Mouse (Mus musculus): ENCODE results near the gene Kcnk2. TPM values are rescaled to one million over a fixed set of nuclear protein-coding genes. Genes with fewer than 3 reads are reported as not detected.

Gene Kcnk2
- total RNA-seq, 2 experiments from 2014 or later = not detected

DNA sequence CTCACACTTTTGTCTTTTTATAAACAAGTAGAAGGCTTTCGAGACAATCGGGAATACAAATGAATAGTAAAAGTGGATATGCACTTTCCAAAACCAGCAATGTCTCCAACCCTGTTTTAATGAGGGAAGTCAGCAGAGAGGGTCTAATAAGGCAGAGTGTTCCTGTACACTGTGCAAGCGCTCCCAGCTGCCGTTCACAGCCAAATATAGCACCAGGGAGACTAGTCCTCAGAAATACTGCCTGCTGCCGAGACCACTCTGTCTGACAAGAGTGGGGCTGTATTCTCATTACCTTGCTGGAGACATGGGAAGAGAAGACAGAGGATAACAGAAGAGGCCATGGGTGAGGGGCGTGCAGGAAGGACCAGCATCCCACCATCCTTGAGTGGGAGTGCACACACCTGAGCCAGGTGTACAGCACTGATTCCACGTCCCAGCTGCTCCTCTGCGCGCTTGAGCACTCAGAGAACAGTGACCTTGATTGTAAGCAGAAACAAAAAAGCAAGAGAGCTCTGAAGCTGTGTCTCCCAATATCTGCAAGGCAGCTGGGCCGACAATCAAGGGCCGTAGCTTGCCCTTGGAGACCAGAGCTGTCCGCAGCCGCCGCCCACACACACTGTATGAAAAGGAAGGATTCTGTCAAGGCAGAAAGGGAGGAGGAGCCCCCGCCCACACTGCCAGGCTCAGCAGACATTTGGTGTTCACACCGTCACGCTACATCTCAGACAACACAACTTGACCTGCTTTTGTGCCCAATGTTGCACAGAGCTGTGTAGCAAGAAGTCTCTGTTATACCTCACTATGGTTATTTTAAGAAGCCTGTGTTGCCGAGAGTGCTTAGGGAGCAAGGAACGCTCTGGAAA, 173.6 kb downstream of the Kcnk2 start:
- ATAC-seq (replicated peaks; ENCODE audit: low FRiP score, poor library complexity, severe bottlenecking) = no peak

DNA sequence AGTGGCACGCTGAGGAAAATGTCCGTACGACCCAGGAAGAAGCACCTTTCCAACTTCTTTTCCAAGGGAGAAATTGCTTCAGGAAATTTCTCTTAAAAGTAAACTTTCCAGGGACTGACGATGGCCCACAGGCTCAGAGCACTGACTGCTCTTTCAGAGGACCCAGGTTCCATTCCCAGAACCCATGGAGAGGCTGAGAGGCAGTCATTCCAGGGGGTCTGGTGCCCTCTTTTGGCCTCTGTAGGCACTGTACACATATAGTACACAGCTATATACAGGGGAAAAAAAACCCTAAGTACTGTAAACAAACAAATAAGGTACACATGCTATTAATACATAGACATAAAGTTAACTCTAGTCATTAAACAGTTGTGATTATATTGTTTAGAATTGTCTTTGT, 174.6 kb downstream of the Kcnk2 start:
- ATAC-seq (replicated peaks; ENCODE audit: low FRiP score, poor library complexity, severe bottlenecking) = no peak

DNA sequence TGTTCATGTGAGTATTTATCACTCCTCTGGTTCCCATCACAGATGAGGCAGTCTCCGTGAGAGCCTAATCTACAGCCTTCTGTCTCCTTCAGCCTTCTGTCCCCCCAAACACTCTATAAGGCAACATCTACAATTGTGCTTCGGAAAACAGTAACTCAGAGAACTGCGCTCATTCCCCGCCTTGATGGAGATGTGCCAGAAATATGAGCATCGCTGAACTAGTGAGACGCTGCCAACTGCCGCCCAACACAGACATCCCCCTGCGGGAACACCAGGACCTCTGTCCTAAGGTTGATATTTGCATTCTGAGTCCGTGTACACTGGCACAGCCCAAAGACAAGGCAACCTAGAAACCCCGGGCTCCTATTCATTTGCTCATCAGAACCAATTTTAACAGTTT, 183.0 kb downstream of the Kcnk2 start:
- ATAC-seq (replicated peaks; ENCODE audit: low FRiP score, poor library complexity, severe bottlenecking) = no peak

DNA sequence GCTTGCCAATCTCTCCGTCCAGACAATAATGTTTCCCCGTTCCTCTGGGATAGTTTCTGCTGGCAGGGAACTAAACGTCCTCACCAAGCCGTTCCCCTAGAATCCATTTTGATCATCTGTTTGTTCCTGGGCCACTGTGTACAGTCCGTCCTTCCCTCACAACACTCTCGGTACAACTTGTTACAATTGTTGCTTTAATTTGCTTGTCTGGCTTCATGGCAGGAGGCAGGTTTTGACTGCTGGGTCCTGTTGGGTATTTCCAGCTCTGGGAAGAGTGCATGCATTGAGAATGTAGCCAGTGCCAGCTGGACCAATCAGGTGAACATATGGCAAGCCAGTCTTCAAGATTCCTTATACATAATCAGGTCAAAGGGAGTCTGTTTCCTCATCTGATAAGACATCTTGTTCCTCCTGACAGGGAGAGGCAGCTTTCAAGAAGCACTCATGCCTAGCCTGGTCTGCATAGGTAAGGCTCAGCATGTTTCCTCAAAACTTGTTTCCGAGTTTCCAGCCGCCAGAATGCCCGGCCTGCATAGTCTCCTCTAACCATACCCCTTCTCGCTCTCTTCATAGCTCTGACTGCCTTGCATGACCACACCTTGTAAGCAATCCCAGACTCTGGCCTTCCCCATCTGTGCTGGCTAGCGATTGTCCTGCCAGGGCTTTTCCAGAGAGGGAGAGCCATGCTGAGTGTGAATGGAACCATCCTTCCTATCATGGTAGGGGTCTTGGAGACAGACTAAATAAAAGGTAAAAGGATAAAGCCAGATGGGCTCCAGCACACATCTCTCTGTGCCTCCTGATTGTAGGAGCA, 184.1 kb downstream of the Kcnk2 start:
- no peak for ATAC-seq (replicated peaks; ENCODE audit: low FRiP score, poor library complexity, severe bottlenecking)

DNA sequence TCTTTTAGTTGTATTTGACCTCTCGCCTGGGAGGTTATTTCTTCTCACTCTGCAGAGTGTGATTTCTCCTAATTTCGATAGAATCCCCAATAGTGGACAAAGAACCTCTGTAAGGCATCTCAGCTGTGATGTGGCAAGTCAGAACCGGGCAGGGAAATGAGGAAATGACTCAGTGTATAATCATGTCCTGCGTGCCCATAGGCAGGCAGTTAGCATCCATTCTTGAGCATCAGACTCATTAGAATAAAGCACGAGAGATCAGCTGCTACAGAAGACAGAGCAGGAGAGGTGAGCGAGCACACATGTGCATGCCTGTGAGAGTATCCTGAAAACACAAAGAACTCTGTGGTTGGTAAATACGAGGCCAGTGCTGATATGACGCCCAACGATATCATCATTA, 186.9 kb downstream of the Kcnk2 start:
- ATAC-seq (replicated peaks; ENCODE audit: low FRiP score, poor library complexity, severe bottlenecking) = no peak

DNA sequence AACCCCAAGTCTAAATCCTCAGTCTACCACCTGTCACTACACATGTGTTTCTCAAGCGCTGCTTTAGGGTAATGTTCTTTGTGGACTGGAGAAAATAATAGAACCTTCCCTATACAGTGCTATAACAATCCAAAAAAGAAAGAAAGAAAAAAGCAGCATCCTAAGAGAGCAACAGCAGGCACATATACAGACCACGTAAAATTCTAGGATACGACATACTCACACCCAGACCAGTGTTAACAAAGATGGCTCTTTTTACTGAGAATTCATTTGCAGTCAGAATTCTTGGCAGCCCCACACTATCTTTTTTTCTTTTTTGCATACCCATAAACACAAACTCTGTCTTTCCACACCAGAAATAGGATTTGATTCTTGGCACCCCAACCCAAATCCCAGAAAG, 187.6 kb downstream of the Kcnk2 start:
- ATAC-seq (replicated peaks; ENCODE audit: low FRiP score, poor library complexity, severe bottlenecking) = no peak

DNA sequence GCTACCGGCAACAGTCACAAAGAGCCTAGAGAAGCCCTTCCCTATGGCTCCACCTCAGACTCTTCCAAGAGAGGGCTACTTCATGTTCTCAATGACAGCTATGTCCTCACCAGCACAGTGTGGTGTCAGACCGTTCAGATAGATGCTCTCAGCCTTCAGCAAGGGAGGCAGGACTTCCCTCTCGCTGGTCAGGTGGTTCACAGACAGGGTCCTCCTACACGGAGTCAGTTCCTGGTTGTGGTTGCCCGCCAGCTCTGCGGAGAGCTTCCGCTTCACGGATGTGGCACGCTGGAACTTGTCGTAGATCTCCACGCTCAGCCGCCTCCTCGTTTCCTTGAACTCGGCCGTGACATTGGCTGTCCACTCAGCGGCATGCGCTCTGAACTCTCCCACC, 192.4 kb downstream of the Kcnk2 start:
- no peak for ATAC-seq (replicated peaks; ENCODE audit: low FRiP score, poor library complexity, severe bottlenecking)

DNA sequence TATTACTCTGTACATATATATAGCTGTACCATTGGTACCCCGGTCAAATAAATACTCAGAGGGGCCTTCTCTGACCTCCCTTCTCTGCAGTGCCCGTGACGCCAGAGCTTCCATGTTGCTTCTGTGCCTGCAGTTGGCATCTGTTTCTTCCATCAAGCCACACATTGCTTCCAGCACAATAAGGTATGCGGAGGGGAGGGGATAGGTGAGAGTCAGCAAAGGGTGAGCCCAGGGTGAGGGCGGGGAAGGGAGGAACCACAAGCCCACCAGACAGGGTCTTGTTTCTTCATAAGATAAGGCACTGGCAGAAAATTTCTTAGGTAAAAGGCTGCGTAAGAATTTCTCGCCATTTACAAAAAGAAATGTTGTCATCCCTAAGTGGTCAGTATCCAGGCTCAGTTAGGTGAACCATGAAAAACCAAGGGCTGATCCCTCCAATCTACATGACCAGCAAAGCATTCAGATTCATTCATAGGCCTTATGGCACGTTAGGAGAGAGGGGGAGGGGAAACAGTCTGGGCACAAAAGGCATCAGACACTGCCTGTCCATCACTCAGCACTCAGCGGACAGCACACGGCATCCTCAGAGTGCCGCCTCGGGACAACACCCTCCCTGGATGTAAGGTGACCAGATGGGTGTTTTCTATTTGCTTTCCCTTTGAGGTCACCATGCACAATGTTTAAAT, 192.9 kb downstream of the Kcnk2 start:
- no peak for ATAC-seq (replicated peaks; ENCODE audit: low FRiP score, poor library complexity, severe bottlenecking)

DNA sequence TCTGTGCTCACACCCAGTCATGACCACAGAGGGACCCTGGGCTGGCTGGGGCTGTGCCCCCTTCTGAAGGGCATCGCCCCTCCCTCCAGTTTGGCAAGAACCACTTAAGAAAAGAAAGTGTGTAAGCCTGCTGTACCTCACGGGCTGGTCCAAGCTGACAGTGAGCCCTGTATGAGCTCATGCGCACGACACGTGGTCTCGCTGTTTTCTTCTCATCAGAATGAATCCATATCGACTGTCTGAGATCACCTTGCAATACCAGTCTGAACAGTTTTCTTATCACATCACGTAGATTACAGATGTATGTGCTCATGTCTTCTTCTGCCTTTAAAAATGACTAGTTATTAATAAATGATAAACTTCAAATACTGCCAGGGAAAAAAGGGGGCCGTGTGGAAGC, 193.5 kb downstream of the Kcnk2 start:
- no peak for ATAC-seq (replicated peaks; ENCODE audit: low FRiP score, poor library complexity, severe bottlenecking)

DNA sequence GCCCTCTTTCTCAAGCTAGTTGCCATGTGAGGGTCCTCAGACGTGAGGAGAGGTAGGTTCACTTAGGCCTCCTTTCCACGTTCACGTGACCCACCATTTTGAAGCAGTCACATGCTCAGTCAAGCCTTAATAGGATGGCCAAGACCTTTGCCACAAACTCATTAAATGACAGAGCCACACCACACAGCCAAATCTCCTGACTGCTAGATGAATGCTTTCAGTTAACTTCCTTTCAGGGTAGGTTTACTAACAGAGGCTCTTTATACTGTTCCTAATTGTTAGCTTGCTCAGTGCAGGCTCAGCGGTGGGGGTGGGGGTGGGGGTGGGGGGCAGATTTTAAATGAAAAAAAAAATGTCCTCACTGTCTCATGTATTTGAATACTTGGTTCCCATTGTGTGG, 206.3 kb downstream of the Kcnk2 start:
- ATAC-seq (replicated peaks; ENCODE audit: low FRiP score, poor library complexity, severe bottlenecking) = no peak

DNA sequence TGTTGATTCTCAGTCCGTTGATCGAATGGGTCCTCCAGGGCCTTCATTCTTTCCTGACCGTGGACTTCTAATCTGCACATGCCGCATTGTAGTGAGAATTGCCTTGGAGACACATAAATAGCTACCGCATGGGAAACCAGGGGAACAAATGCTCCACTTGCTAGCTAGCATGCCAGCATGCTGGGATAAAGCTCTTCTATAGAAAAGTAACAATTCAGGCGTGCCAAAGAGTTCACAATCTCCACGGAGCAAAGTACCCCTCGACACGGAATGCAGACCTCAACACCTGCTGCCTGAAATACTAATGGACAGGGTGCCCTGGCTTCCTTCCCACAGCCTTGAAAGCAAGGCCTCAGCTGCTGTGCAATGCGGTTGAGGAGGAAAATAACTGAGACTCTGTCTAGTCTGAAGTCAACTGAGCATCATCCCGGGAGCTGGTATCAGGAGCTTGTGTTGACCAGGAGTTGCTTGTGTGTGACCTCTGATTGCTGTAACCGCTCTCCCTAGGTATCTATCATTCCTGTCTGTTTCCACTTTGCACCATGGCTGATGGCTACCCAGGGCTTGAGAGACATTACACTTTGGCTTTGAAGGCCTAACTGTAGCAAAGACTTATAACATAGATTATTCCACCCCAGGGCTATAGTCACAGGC, 214.2 kb downstream of the Kcnk2 start:
- no peak for ATAC-seq (replicated peaks; ENCODE audit: low FRiP score, poor library complexity, severe bottlenecking)

DNA sequence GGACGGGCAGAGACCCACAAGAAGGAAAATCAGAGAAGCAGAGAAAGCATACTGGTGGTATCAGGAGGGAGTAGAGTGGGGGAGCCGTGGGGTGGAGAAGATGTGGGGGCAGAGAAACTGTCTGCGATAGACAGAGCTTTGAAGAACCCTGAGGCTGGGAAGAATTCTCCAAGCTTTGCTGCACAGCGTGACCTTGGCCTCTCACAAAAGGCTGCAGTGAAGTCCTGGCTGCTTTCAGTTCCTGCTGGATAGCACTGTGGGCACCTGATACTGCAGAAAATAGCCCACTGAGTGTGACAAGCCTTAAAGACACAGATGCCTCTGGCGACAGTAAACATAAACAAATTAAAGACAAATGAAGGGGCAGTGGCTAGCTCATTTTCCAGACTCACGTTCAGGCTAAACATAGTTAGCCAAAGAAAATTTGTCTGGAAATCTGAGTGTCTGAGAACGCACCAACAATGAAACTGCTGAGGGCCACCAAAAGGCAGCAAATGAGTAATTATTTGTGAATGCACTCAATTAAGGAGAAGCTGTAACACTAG, 216.8 kb downstream of the Kcnk2 start:
- ATAC-seq (replicated peaks; ENCODE audit: low FRiP score, poor library complexity, severe bottlenecking) = no peak

DNA sequence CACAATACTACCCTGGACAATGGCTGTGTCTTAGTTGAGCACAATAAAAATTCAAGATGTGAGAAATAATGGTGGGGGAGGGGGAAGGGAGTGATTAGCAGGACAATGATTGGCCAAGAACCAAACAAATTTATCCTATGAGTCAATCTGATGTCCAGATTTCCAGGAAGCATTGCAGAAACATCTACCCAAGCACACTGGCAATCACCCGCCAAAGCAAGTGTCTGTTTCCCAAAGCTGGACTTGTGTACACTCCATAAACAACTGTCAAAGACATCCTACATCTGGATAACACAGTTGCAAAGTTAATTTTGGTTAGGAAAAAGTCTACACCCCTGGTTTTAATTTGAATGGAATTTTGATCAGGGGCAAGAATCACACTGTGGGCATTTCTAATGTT, 224.3 kb downstream of the Kcnk2 start:
- ATAC-seq (replicated peaks; ENCODE audit: low FRiP score, poor library complexity, severe bottlenecking) = no peak

DNA sequence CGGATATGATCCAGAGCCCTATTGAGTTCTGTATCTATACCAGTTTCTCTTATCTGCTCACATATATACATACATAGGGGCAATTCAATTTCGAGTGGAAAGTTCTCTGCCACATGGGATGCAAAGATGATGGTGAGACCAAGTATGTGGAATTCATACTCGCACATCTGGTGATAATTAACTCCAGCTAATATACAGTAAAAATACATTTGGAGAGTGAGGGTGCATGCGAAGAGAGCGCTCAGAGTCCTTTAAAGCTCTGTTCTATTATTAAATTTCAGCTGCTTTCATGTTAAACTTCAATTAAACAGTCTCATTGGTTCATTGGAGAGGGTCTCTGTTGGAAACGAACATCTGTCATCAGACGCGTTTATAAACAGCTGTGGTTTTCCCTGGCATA, 228.6 kb downstream of the Kcnk2 start:
- no peak for ATAC-seq (replicated peaks; ENCODE audit: low FRiP score, poor library complexity, severe bottlenecking)

DNA sequence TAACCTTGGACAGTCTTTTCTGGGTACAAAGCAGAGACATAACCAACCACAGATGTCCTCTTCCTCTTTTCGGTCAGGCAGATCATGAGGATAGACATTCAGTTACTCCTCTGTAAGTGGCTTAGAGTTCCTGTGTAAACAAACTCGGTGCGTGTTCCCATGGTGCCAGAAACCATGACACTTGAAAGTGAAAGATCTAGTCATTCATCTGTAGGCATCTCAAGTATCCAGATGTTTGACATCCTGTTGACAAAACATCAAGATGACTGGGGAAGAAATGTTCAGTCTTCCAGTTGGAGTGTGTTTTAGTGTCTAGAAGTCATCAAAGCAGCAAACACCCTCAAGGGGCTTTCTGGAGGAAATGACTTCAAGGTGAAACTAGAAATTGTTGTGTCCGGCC, 230.9 kb downstream of the Kcnk2 start:
- ATAC-seq (replicated peaks; ENCODE audit: low FRiP score, poor library complexity, severe bottlenecking) = no peak

DNA sequence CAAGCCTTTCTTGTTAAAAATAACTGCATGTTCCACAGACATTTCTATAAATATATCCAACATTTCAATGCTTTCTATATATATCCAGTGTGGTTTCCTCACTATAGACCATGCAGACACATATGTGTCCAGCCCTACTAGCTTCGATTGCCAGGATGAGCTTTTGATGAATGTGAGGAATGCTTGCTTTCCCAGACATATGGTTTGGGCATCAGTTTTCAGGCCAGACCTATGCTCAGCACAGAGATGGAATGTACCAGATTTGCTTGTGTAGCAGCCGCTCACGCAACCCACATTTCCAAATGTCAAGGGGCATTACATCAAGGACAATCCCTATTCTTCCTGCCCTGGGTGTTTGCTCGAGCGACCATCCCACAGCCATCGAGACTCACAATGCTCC, 236.3 kb downstream of the Kcnk2 start:
- no peak for ATAC-seq (replicated peaks; ENCODE audit: low FRiP score, poor library complexity, severe bottlenecking)

DNA sequence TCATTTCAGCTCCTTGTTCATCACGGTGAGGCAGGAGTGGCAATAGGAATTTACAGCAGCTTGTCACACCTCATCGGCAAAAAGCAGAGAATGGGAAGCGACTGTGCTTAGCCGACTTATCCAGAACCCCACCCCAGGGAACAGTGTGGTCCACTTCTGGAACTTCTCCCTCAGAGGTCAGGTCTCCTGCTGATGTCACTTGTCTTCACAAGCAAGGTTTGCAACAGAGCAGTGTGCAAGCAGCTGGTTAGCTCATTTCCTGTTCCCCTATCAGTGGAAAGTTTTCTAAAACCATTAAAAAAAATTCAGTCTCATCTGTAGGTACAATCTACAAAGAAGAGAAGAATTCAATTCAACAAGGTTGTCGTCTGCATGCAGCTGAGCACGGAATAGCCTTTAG, 236.9 kb downstream of the Kcnk2 start:
- ATAC-seq (replicated peaks; ENCODE audit: low FRiP score, poor library complexity, severe bottlenecking) = no peak

DNA sequence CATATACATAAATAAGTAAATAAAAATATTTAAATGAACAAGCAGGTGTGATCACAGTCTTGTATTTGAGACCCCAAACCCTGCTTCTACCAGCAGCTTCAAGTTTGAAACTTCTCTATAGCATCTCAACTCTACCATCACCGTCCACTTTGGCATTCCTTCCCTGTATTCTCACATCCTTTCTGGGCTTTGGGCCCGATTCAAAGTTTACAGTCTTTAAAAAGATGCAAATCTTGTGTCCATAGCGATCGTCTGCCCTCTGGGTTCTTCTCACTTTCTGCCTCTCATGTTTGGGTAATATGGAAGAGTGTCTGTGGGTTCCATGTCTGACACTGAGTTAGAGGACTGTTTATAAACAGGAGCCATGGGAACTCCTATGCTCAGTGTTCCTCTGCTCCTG, 237.4 kb downstream of the Kcnk2 start:
- ATAC-seq (replicated peaks; ENCODE audit: low FRiP score, poor library complexity, severe bottlenecking) = no peak

DNA sequence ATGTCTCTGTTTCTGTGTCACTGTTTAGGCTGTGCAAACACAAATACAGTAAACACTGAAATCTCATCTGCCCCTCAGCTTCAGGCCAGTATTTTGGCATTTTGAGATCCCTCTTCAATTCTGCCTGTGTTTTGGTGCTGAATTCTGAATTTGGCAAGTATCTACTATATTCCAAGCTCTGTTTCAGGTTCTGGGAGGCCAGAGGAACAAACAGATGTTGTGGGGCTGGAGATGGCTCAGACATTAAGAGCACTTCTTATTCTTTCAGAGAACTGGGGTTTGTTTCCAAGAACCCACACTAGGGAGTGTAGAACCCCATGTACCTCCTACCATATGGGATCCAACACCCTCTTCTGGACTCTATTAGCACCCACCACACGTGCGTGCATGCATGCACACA, 237.8 kb downstream of the Kcnk2 start:
- no peak for ATAC-seq (replicated peaks; ENCODE audit: low FRiP score, poor library complexity, severe bottlenecking)
